Mouse (Mus musculus): ENCODE results near the gene Cltb.

GRCm38 (mm10) chr13:54564232-54565200 lies 46.6 kb downstream of the Cltb start:
- TF ChIP-seq CTCF (IDR thresholded peaks at IDR 0.05; ENCODE audit: low read depth): no peak
- TF ChIP-seq EP300 (IDR thresholded peaks at IDR 0.05; ENCODE audit: low read depth): no peak

Measured in heart, postnatal 0 days (tissue).